Mouse (Mus musculus) CH12.LX (cell line): ENCODE results near the gene Sptbn2.

Source experiments
- CHD1 ChIP-seq: IDR thresholded peaks from 2 replicates; pipeline ENCODE4 v1.6.1; 2012; ENCODE audit warnings: low read depth, low read length, improper control_type of control experiment, inconsistent platforms
- CHD2 ChIP-seq: IDR thresholded peaks from 2 replicates; pipeline ENCODE4 v1.6.1; 2011; ENCODE audit warnings: low read length, improper control_type of control experiment
- CTCF ChIP-seq, 2 experiments: IDR thresholded peaks in 1 of 2; conservative IDR thresholded peaks in 1 of 2; 2 replicates each; pipeline ENCODE4 v1.5.1; 2011 to 2012; ENCODE audit warnings: low read depth in 2 of 2, low read length in 2 of 2, improper control_type of control experiment in 1 of 2, inconsistent platforms in 1 of 2, mild to moderate bottlenecking in 1 of 2, moderate library complexity in 1 of 2
- ELF1 ChIP-seq: IDR thresholded peaks from 2 replicates; pipeline ENCODE4 v1.6.1; 2014; ENCODE audit warnings: low read depth, mild to moderate bottlenecking, inconsistent platforms, low read length, improper control_type of control experiment
- EP300 ChIP-seq: IDR thresholded peaks from 2 replicates; pipeline ENCODE4 v1.6.1; 2011; ENCODE audit warnings: low read length, improper control_type of control experiment
- JUND ChIP-seq: conservative IDR thresholded peaks from 2 replicates; pipeline ENCODE4 v1.6.1; 2011; ENCODE audit warnings: low read depth, low read length, improper control_type of control experiment
- MAFK ChIP-seq: IDR thresholded peaks from 2 replicates; pipeline ENCODE4 v1.6.1; 2011; ENCODE audit warnings: low read length, improper control_type of control experiment; ENCODE audit not compliant: insufficient replicate concordance
- MAZ ChIP-seq: IDR thresholded peaks from 2 replicates; pipeline ENCODE4 v1.6.1; 2012; ENCODE audit warnings: low read depth, mild to moderate bottlenecking, inconsistent platforms, low read length, improper control_type of control experiment, moderate library complexity
- MXI1 ChIP-seq: IDR thresholded peaks from 2 replicates; pipeline ENCODE4 v1.6.1; 2011; ENCODE audit warnings: mild to moderate bottlenecking, low read depth, low read length, improper control_type of control experiment
- POLR2A ChIP-seq: IDR thresholded peaks from 2 replicates; pipeline ENCODE4 v1.6.1; 2011; ENCODE audit warnings: low read depth, mild to moderate bottlenecking, improper control_type of control experiment, low read length
- RAD21 ChIP-seq: IDR thresholded peaks from 2 replicates; pipeline ENCODE4 v1.6.1; 2011; ENCODE audit warnings: low read depth, mild to moderate bottlenecking, low read length, improper control_type of control experiment, moderate library complexity
- USF1 ChIP-seq: IDR thresholded peaks from 2 replicates; pipeline ENCODE4 v1.6.1; 2014; ENCODE audit warnings: low read depth, mild to moderate bottlenecking, inconsistent platforms, low read length, improper control_type of control experiment

DNA sequence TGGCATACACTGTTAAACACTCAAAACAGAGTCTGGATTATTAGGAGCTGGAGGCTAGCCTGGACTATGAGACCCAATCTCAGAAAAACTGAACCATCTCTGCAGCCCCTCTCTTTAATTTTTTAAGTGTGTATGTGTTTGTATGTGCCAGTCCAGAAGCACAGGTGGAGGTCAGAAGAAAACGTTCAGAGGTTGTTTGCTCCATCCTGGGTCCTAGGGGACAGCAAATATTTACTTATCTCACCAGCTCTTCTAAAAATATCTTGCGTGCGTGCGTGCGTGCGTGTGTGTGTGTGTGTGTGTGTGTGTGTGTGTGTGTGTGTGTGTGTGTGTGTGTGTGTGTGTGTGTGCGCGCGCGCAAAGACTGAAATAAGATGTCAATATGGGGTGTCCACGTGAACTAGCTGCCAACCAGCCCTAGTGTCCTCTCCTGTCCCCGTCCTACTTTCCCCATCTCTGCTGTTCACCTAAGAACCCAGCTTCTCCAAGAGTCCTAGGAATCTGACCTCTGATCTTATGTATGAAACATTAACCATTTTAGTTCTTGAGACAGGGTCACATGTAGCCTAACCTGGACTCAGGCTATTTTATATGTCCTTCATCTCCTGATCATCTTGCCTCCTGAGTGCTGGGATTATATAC is 56.7 kb downstream of the Sptbn2 start:
- TF ChIP-seq ELF1 (no peak), MAZ (no peak), EP300 (no peak), USF1 (no peak), MXI1 (no peak), CHD1 (no peak), JUND (no peak), CTCF (conservative IDR thresholded peaks at IDR 0.05 in 1 of 2, IDR thresholded peaks at IDR 0.05 in 1 of 2; ENCODE audit: low read depth in 2 of 2, low read length in 2 of 2) (no peak), POLR2A (no peak), RAD21 (no peak), CHD2 (no peak), MAFK (no peak)
